Mouse (Mus musculus) lung, postnatal 36 days (tissue): ENCODE results near the gene Srpk2.
"Not testable (repeated sequence)": the region's sequence is repeated elsewhere in the genome, so short reads cannot be mapped to it uniquely, and the experiment has no call there.

Source experiments
- DNase-seq: peaks from one replicate; pipeline ENCODE4 v3.0.0; 2022; ENCODE audit warnings: mixed read lengths

Gene Srpk2

DNA sequence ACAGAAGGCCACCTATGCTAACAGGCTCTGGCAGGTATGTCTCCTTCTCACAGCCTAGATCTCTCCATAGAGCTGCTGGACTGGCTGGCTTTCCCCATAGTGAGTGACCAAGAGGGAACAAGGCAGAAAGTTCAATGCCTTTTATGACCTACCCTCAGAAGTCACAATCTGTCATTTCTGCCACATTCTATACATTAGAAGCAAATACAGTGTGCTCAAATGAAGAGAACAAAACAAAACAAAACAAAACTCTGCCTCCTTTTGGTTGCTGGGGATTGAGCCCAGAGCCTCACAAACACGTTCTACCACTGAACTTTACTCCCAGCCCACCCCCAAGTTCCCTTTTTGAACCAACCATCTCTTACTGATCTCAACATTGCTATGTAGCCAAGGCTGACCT is at the start of gene Srpk2:
Gene Srpk2, minus strand, starts transcription at position 101 of the 400 bp plus-strand sequence.
- DNase-seq = no peak

DNA sequence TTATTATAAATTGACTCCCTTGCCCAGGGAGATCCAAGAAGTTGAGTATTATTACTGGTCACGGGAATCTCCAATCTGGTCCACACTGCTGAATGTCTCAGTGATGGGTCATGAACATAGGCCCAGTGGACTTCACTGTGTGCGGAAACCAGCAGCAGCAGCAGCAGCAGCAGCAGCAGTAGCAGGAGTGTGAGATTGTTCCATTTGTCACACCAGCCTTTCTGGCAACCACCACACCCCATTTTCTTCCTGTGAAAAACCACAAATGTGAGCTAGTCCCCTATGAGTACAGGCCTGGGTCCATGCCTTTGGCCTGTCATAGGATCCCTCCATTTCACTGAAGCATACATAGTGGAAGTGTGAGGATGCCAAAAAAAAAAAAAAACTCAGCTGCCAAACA is 37.5 kb upstream of the Srpk2 start:
- DNase-seq = no peak

DNA sequence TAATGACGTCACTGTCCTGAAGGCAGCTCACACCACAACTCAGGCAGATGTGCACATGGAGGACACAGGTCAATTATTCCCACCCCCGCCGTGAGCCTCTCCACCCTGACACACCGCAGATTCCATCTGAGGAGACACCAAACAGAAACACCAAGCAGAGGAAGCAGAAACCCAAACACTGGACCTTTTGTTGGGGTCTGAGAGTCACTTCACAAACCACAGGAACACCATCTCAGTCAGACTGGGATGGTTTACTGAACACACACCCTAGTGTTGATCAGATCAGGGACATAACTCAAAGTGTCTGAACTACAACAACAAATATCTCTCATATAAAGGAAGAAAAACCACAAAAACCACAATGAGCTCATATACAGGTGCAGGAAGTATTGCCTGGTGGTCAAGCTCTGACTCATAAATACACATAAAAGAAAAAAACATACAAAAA is 34.5 kb upstream of the Srpk2 start:
- no peak for DNase-seq

DNA sequence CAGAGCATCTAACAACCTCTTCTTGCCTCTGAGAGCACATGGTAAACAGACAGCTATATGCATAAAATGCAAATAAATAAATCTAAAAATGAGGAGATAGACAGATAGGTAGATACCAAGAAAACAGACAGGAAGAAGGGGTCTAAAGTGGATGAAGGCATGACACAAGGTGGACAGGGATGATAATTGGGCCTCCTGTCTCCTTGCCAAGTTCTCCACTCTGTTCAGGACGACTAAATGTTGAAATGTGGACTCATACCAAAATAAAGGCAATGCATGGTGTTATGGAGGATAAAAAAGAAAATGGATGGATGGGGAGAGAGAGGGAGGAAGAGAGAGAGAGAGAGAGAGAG is 33.7 kb upstream of the Srpk2 start:
- no peak for DNase-seq

DNA sequence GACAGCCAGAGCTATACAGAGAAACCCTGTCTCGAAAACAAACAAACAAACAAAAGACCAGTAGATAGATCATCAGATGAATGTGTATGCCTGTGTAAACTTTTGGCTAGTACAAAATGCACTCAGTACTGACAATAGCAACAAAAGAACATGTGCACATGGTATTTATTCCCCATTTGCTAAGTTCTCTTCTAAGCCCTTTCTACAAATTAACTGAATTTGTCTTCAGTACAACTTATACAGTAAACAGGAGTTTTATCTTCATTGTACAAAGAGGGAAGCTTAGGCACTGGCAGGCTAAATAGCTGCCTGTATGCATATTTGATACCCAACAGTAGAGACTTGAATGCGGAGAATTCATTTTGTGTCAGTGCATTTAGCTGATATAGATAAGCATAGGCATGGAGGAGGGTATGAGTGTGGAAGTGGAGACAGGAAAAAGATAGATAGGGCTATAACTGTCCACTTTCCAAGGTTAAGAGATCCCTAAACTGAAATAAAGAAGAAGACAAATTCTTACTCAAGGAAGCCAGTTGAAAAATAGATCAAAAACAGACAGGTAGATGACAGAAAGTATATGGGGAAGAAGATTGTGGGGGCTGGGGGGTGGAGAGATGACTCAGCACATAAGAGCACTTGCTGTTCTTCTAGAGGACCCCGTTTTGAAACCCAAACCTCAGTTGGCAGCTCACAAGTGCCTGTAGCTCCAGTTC is 33.2 kb upstream of the Srpk2 start:
- DNase-seq = no peak

DNA sequence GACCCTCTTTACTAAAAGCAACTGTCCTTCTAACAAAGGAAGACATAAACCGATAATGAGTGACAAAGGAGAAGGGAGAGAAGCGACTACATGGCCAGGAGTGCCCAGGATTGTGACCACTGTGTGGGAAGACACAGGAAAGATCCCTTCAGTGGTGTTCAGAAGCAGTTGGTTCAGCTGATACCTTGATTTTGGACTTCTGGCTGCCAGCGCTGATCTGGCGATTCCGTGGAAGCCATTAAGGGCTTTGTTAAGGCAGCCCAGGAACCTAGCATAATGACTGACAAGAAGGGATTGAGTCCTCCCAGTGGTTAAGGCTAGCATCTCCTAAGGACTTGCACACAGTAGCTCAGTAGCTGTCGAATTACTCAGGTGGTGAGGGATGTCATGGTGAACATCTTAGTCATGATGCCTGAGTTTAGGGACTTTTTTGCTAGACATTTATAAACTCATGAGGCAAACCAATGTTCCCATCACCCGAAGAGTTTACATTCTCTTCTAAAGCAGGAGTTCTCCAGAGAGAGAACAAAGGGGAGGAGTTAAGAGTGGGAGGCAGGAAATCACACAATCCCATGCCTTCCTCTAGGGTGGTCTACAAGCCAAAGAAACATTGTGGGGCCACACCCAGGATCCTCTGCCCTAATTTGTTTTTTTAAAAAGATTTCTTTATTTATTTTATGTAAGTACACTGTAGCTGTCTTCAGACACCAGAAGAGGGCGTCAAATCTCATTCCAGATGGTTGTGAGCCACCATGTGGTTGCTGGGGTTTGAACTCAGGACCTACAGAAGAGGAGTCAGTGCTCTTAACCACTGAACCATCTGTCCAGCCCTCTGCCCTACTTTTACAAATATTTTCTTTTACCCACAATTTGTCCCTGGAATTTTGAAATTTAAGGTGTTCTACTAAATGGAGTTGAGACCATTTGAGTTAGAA is 29.3 kb upstream of the Srpk2 start:
- DNase-seq = no peak

DNA sequence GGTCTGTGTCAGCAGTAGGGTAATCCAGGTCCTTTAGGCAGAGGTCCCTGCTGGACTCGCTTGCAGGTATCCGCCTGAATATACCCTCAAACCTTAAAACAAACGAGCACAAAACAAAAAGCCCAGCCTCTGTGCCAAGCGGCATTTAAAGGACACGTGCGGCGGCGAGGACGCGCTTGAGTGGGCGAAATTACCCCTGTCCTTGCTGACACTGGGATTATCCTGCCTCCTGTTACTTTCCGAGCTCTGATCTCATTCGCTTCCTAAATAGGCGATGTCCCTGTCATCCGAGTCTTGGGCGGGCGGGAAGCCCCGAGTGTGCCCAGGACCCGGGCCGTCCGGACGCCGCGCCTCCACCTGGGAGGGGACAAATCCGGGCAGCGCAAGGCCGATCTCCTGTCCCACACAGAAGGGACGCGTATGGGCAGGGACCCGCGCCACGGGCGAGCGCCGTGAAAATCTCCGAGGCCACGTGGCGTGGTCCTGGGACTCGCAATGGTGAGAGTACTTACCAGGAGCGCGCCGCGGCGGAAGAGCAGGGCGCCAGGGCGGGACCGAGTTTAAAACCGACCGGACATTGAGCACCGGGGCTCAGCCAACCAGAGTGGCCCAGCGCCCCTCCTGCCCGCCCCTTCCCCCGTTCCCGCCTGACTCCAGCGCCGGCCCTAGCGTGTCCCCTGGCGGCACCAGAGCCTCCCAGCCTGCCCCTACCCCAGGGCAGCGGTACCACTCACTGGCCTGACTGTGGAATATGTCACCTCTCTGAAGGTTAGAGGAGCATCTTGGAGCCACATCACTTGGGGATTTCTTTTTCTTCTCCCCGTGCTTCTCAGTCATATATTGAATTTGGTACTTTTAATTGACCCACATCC is 27.9 kb upstream of the Srpk2 start:
- DNase-seq = peak; percentile 87

DNA sequence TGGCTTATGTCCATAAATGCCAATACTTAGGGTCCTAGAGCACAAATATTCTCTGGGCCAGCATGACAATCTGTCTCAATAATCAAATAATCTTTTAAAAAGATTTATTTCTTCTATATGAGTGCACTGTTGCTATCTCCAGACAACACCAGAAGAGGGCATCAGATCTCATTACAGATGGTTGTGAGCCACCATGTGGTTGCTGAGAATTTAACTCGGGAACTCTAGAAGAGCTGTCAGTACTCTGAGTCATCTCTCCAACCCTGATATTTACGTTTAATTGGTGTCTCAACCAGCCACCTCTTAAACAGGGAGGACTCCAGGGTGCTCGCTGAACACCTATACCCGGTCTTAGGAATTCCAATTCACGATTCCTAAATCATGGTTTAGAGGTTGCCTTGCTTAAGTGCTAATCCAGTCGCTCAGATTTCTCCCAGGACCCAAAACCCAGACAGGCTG is 27.3 kb upstream of the Srpk2 start:
- peak; percentile 60 for DNase-seq

DNA sequence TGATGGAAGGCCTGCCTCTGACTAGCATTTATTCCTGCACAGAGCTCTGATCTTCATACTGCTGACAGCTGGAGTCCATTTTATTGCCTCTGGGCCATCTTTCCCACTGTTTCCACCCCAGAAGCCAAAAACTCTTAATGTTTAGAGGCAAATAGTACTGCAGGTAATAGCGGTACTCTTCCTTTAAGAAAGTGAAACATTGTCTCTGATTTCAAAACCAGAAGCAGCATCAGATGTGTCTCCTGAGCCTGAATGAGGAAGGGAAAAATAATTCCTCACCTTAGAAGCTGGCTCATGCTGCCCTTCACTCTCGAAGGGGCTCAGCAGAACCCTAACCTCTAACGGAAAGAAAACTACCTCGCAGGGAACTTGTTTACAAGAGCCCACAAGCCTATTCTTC is 26.8 kb upstream of the Srpk2 start:
- no peak for DNase-seq

DNA sequence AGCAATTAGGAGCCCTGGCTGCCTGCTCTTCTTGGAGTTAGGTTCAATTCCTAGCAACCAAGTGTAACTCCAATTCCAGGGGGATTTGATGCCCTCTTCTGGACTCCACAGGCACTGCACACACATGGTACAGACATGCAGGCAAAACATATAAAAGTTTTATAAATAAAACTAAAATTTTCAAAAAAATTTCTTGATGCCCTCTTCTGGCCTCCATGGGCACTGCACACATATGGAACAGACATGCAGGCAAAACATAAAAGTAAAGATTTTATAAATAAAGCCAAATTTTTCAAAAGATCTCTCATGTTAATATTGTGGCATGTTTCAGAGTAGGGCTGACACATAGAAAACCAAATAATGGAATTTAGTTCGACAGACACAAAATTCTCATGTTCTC is 25.2 kb upstream of the Srpk2 start:
- DNase-seq = no peak

DNA sequence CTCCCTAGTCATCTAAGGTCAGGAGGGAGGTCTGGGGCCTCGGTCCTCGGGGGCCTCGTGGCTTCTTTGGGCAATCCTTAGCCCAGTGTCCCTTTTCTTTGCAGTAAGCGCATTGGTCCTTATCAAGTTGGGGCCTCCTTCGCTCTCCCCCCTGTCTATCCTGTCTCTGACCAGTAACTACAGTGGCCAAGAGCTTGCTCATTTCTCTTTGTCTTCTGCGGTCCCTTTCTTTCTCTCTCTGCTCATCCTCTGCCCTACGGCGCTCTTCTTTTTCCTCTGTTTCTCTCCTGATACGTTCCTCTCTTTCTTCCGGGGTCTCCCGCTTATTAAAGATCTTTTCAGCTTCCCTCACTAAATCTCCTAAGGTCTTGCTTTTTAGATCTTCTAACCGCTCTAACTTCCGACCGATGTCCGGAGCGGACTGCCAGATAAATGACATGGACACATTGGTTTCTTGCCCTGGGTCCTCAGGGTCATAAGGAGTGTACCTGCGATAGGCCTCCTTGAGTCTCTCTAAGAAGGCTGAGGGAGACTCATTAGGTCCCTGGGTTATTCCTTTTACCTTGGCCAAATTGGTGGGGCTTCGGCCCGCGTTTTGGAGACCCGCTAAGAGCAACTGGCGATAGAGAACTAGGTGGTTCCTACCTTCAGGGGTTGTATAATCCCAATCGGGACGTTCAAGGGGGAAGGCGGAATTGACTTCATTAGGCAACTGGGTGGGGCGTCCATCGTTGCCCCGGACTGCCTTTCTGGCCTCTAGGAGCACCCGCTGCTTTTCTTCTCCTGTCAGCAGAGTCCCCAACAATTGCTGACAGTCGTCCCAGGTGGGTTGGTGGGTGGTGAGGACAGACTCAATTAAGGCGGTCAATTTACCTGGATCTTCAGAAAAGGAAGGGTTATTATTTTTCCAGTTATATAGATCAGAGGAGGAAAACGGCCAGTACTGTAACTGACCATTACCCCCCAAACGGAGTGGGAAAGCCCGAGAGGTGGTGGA is 22.5 kb upstream of the Srpk2 start:
- not testable (repeated sequence) for DNase-seq

DNA sequence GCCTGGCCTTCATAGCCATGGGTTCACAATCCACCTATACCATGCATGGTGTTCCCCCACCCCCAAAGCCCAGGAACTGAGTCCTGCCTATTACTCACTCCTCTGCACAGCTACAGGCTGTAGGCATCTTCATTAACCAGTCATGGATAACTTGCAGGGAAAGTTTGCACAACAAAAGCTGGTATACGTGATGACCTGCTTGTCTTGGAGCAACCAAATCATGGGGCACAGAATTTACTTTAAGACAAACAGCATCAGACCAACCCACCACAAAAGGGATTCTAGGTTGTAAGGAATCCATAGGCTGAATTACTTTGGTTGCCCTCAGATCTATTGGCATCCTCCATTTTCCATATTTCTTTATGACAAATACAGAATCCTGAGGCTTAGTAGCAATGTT is 13.0 kb upstream of the Srpk2 start:
- DNase-seq = no peak

DNA sequence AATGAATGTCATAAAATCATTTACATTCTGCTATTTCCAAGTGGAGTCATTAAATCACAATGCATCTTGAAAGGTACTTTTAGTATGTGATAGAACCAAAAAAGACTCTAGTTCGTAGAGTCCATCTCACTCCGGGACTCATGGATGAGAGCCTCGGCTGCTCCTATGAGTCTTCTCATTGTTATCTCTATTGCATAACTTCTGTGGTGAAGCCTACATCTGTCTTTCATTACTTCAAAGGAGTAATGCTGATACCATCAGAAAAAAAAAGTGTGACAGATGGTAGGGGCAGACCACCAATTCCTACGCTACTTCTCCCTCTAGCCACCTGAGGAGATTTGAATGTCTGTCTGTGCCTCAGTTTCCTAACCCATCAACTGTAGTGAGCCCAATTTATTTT is 986 bp downstream of the Srpk2 start:
- DNase-seq = no peak

DNA sequence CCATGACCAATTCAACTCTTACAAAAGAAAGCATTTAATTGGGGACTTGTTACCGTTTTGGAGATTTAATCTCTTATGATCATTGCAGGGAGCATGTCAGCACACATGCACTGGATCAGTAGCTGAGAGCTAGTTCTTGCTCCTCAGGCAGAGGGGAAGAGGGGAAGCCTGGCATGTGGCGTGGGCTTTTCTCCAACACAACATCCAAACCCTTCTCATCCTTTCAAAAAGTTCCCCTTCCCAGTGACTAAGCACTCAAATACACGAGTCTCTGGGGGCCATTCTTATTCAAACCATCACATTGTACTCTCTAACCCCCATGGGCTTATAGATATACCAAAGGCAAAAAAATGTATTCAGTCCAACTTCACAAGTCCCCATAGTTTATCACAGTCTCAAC is 5.4 kb downstream of the Srpk2 start:
- DNase-seq = no peak

DNA sequence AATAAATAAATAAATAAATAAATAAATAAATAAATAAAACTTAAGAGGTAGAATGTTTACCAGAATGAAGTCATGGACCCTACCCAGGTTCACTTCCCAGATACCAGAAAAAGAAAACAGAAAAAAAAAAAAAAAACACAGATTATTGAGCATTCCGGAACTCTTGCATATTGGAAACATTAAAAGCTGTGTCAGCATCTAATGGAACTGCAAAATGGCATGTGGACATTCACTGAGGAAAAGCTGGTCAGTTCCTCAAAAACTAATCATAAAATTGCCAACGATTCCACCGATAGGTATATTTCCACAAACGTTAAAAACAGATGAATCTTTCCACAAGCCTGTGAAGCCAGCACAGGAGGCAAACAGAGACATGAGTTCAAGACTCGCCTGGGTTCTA is 6.5 kb downstream of the Srpk2 start:
- DNase-seq = no peak

DNA sequence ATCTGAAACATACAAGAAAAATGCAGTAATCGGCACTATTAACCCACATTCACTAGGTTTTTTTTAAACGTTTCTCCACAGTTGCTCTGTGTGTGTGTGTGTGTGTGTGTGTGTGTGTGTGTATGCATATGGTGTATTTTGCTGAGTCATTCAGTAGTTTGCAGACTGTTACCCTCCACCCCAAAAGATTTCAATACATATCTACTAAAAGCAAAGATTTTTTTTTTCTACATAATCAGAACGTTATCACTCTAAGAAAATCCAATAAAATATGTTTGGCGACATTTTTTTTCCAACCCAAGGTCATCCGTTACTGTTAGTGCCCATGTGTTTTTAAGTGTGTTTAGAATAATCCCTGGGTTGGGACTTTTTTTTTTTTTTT is 7.4 kb downstream of the Srpk2 start:
- no peak for DNase-seq

DNA sequence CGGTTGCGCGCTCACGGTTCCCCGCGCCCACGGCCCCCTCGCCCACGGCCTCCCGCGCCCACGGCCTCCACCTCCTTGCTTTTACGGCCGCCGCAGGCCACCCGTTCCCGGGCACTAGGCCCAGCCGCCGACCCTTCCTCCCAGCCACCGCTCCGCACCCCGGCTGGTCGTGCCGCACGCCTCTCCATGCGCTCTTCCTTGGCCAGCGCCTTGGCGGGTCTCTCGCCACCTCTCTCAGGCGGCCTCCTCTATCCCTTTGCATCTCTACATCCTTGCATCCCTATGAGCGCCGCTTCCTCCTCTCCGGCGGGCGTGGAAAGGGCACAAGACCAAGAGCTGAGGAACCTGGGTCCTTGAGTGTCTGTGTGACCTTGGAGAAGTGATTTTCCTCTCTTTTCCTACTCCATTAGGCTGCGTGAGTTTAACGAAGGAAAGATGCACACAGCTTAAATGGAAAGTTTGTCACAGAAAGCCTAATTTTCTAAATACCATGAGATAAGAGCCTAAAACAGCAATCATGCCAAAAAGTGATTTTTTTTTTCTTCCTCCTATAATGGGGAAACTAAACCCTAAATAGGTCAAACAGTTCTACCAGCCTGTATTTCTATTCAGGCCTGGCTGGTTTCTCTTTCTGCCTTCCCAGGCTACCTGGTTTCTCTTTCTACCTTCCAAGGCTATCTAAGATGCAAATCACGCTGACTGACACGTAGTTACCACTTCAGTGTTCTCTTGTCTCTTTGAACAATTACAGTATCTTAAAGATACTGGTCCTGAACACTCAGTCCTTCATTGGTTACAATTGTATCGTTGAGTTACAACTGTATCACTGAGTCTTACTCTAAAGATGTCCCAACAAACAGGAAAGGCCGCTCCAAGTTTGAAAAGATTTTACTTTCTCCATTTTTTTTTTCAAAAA is 8.0 kb downstream of the Srpk2 start:
- peak; percentile 6 for DNase-seq

DNA sequence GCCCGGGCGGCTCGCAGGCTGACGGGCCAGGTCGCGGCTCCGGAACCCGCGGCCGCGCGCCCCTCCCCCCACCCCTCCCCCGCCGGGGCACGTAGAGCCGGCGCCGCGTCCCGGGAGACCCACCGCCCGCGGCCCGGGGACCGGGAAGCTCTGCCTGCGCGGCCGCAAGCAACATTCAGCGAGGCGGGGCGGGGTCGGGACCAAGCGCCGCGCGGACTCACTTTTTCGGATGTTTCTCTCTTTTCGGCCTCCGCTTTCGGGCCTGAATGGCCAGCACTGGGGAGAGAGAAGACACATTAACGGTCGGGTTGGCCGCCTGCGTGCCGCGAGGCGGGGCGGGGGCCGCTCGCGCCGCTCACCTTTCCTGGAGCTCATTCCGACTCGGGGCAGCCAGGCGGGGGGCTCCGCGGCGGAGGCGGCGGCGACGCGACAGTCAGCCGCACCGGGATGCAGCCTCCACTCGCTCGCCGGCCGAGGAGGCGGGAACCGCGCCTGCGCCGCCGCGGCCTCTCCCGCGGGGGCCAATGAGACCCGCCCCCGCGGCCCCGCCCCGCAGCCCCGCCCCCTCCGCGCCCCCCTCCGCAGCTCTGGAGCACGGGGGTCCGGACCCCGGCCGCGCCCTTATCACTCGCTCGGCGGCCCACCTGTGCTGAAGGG is 8.8 kb downstream of the Srpk2 start:
- peak; percentile 33 for DNase-seq

DNA sequence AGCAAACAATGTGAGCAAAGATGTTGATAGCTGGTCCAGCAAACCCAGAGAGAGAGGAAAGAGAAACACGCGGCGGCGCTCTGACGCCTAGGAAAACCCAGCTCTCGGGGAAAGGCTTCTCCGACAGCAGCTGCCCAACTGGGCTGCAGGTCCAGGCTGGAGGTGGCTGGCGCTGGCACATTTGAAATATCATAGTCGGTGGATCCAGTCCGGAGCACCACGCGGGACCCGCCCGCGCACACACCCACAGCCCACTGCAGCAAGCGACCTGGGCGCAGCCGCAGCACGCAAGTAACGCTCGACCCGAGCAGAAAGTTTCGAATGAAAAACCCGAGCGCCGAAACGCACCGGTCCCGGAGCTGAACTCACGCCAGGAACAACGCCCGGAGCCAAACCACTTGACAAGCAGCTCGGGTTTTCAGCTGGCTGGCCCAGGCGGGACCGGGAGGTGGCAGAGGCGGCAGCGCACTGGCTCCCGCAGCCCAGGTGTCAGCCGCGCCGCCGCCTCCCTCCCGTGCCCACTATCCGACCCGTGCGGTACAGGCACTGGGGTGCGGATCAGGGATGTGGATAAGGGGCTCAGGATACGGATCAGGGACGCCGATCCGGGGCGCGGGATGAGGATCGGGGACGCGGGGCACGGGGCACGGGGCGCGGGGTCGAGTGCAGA is 9.5 kb downstream of the Srpk2 start:
- peak; percentile 69 for DNase-seq

DNA sequence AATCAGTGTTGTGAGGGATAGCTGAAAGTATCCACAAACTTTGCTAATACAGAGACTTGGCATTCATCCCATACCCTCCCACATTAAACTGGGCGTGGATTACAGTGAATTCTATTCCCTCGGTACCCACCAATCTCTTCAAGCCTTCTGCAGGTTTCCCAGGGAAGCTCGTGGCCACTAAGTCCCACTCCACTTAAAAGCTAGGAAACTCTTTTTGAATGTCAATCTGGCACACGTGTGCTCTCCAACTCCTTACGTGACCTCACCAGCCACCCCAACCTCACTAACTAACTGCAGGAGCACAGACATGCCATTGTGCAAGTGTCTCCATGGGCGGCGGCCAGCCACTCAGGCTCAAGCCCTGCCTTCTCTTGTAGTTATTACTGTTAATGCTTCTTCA is 12.3 kb downstream of the Srpk2 start:
- peak; percentile 77 for DNase-seq
